Mouse (Mus musculus) naive thymus-derived CD4-positive, alpha-beta T cell, adult 5 months (primary cell): ENCODE results near the gene Plin2. TPM values are rescaled to one million over a fixed set of nuclear protein-coding genes. Genes with fewer than 3 reads are reported as not detected.

Source experiments
- polyA plus RNA-seq: library from polyadenylated mRNA; unstranded; fragments of 100-300 nt; shearing (Covaris generic); gene quantifications from one replicate; pipeline ENCODE4 v1.2.1, GENCODE M21; 2017

The Plin2 gene
- 9.1 TPM for polyA plus RNA-seq

DNA sequence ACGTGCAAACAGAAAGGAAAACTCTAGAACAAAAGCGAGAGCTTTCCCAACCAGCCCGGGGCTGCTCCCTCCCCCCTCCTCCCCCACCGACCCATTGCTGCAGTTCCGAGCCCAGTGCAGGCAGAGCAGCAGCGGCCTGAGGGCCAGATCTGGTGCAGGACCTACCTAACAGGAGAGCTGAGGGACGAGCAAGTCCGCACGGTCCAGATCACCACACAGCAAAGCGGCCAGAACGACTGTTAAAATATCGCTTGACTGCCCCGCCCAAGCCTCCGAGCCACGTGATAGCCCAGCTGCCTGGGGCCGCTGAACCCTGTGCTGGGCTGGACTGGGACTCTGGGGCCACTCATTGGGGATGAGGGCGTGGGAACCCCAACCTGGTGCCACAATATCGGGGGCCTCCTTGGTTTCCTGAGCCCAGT, at the start of gene Plin2:
Gene Plin2, minus strand, starts transcription at position 281 of the 422 bp plus-strand sequence.

DNA sequence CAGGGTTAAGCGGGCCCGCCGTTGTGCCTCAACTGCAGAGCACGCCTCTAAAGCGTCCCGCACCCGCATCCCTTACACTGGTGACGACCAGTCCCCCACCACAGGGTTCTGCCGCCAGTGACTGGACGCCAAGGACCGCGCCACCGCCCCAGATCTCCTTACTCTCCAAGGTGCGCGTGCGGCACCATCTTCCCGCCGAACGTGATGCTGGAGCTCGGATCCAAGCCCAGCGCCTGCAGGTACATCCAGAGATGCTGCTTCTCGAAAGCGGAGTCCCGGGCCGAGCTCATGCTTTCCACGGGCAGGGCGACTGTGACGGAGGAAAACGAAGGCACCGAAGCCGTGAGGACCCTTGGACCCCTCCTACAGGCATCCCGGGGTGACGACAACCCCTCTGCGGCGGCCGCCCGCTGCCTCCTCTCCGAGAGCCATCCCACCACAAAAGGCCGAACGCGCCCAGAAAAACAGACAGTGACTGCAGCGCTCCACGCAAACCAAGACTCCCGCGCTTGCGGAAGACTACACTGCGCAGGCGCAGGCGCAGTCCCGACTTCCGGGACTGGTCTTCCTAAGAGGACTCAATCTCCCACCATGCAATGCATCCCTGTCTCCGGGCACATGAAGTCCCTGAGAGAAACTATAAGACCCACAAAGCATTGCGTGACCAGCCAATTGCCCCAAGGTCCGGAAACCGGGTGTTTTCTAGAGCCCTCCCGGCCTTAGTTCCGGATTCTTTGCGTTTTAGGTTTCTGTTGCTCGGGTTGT, 58.2 kb downstream of the Plin2 start, which contains the start of gene Haus6:
Gene Haus6, minus strand, starts transcription at position 532 of the 765 bp plus-strand sequence.

Other genes starting within 250 kb of the Plin2 start
- gene Saxo1, start 111.7 kb downstream of the Plin2 start, polyA plus RNA-seq, result not detected
- gene Rraga, start 94.4 kb downstream of the Plin2 start, polyA plus RNA-seq, result 49.1 TPM
- 20.4 TPM for gene Haus6, start 58.0 kb downstream of the Plin2 start, polyA plus RNA-seq
- gene Dennd4c, start 78.5 kb upstream of the Plin2 start, polyA plus RNA-seq, result 16.3 TPM
- gene Rps6, start 187.4 kb upstream of the Plin2 start, polyA plus RNA-seq, result 780 TPM
- 16.3 TPM for gene Acer2, start 204.3 kb upstream of the Plin2 start, polyA plus RNA-seq